Mouse (Mus musculus) ES-Bruce4 (cell line): ENCODE measurements around the gene Atp5s.

Source experiments
- CTCF ChIP-seq: IDR thresholded peaks from one replicate; pipeline ENCODE4 v1.8.1; 2011; ENCODE audit warnings: low read depth, low read length
- EP300 ChIP-seq: IDR thresholded peaks from 2 replicates; pipeline ENCODE4 v1.6.1; 2011; ENCODE audit warnings: low read depth, low read length; ENCODE audit not compliant: insufficient read depth
- POLR2A ChIP-seq: IDR thresholded peaks from one replicate; pipeline ENCODE4 v1.8.1; 2011; ENCODE audit warnings: low read length; ENCODE audit not compliant: insufficient read depth

DNA sequence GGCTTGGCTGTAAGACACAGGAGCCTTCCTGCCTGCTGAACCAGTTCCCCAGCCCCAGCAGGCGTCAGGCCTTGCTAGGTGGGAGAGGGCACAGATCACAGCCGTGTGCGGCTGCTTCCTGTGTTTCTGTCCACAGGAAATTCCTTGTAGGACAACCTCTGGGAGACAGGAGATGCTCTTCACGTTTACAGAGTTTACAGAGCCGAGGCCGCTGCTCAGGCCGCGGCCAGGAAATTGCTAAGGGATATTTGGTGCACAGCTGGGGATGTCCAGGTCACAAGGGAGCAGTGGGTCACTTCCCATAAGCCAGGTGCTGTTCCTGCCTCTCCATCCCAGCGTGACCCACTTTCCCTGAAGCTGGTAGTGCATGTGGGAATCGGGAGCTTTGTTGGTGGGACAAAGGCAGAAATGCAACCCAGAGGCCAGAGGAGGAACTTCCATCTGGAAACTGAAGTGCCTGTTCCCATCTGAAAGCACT, 27.2 kb downstream of the Atp5s start:
- TF ChIP-seq CTCF, result no peak
- TF ChIP-seq POLR2A, result no peak
- TF ChIP-seq EP300, result no peak
